In genomic region chr3:69195251-69195650, GRCm38 (mm10) we compare ENCODE assay signal across 25 mouse cellular contexts. TPM values are rescaled to one million over a fixed set of nuclear protein-coding genes. Genes with fewer than 3 reads are reported as not detected.
"Had no signal": no experiment of that assay in that cellular context is flagged by ENCODE, and none has a peak within 500 bp of the region (broad histone marks: within the 10 kb centered on the region; RNA-seq: fewer than 3 reads in every experiment).

No protein-coding gene starts in this region.

- DNase-seq: kidney, adult 18-20 months; kidney, adult 9 months; layer of hippocampus, adult 9-11 months; liver, postnatal 0 days; lung, embryonic 14.5 days; right cerebral cortex, postnatal 4 days; thymus, adult 2 months; thymus, postnatal 14 days; thymus, postnatal 4 days had no signal

- H3K36me3 ChIP-seq: intestine, embryonic 15.5 days; limb, embryonic 12.5 days; limb, embryonic 15.5 days; midbrain, embryonic 12.5 days; midbrain, embryonic 15.5 days had no signal

- H3K4me3 ChIP-seq: intestine, embryonic 15.5 days; layer of hippocampus, adult 2 months; limb, embryonic 12.5 days; limb, embryonic 15.5 days; midbrain, embryonic 12.5 days; midbrain, embryonic 15.5 days had no signal

- H3K27me3 ChIP-seq: intestine, embryonic 15.5 days; limb, embryonic 12.5 days; limb, embryonic 15.5 days; midbrain, embryonic 12.5 days; midbrain, embryonic 15.5 days had no signal

- H3K9me3 ChIP-seq: intestine, embryonic 15.5 days; limb, embryonic 12.5 days; limb, embryonic 15.5 days; midbrain, embryonic 12.5 days; midbrain, embryonic 15.5 days had no signal

- H3K4me2 ChIP-seq: intestine, embryonic 15.5 days; limb, embryonic 12.5 days; limb, embryonic 15.5 days; liver, embryonic 11.5 days; lung, embryonic 14.5 days; midbrain, embryonic 12.5 days; midbrain, embryonic 15.5 days had no signal

- H3K27ac ChIP-seq: intestine, embryonic 15.5 days; limb, embryonic 12.5 days; limb, embryonic 15.5 days; liver, embryonic 14.5 days; macrophage; midbrain, embryonic 12.5 days; midbrain, embryonic 15.5 days; stomach, postnatal 0 days had no signal

- H3K9ac ChIP-seq: intestine, embryonic 15.5 days; limb, embryonic 12.5 days; limb, embryonic 15.5 days; liver, embryonic 14.5 days; liver, postnatal 0 days; lung, embryonic 14.5 days; midbrain, embryonic 12.5 days; midbrain, embryonic 15.5 days had no signal

- ATAC-seq: intestine, embryonic 15.5 days; liver, postnatal 0 days; lung, postnatal 0 days; midbrain, embryonic 15.5 days had no signal

- H3K4me1 ChIP-seq: intestine, embryonic 15.5 days; midbrain, embryonic 12.5 days; midbrain, embryonic 15.5 days had no signal

RNA-seq across cellular contexts. Expression of gene Arl14, which starts 27.0 kb away (rescaled TPM):
- total RNA-seq: layer of hippocampus, adult 2 months; layer of hippocampus, postnatal 25 days; left cerebral cortex, adult 18-20 months; left cerebral cortex, postnatal 25 days; megakaryocyte, adult 5-6 weeks had no signal
- polyA plus RNA-seq: limb, embryonic 12.5 days; limb, embryonic 15.5 days; liver, embryonic 11.5 days; liver, embryonic 14.5 days; liver, postnatal 0 days; macrophage; midbrain, embryonic 12.5 days; midbrain, embryonic 15.5 days; neural tube, embryonic 14.5 days; thymus, adult 2 months had no signal
